Mouse (Mus musculus) gastrocnemius, postnatal 10 days (tissue): ENCODE measurements at regions not wholly inside any gene's neighbourhood (a gene's known extent, or its start where the extent isn't known, plus 50 kb on each side); places are given as distances from the start of the nearest gene placed in this dataset.

ENCODE experiments used
- DNase-seq: peaks from one replicate; pipeline ENCODE4 v3.0.0; 2021; ENCODE audit warnings: mixed read lengths

GRCm38 (mm10) chr4:89446156-89446716 is 135.4 kb upstream of the Cdkn2b start:
- DNase-seq = no peak

GRCm38 (mm10) chr4:89445214-89446155 is 134.6 kb upstream of the Cdkn2b start:
- DNase-seq = no peak

DNA sequence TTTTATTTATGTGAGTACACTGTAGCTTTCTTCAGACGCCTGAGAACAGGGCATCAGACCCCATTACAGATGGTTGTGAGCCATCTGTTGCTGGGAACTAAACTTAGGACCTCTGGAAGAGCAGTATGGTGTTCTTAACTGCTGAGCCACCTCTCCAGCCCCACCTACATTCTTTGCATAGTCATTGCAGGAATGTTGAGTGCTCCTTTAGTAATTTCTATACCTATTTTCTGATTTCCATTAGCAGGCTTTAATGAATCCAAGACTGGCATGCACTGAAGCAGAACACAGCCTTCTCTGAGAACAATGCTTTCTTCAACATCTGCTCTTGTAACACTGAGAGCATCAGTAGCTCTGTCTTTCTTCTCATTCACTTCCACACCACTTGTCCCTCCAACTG is 131.7 kb upstream of the Cdkn2b start:
- DNase-seq = no peak

- no peak for DNase-seq
These were observed 130.0 kb upstream of the Cdkn2b start for GRCm38 (mm10) chr4:89440821-89441220.

GRCm38 (mm10) chr4:89440326-89440725 is 129.5 kb upstream of the Cdkn2b start:
- no peak for DNase-seq

- no peak for DNase-seq
These were observed 127.8 kb upstream of the Cdkn2b start for GRCm38 (mm10) chr4:89438665-89439064.

- DNase-seq = no peak
These were observed 125.9 kb upstream of the Cdkn2b start for GRCm38 (mm10) chr4:89436764-89437163.

- DNase-seq = no peak
These were observed 123.3 kb upstream of the Cdkn2b start for GRCm38 (mm10) chr4:89434152-89434551.

DNA sequence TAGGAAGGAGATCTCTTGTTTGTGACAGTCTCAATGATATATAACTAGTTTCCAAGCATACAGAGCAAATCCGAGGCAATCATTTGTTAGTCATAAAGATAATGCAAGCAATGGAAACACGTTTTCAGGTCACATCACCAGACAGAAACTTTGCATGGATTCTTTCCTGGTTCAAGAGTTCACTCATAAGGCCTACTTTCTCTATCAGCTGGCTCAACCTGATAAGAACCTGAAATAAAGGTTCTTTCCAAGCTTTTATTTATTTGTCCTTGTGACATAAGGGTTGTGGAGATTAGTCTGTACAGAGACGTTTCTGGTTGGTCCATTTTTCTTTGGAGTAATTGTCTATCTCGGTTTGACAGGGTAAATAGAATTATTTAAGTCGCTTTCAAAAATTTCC is 122.7 kb upstream of the Cdkn2b start:
- DNase-seq = no peak

- DNase-seq = no peak
These were observed 120.7 kb upstream of the Cdkn2b start for GRCm38 (mm10) chr4:89431520-89431919.

- no peak for DNase-seq
These were observed 117.6 kb upstream of the Cdkn2b start for GRCm38 (mm10) chr4:89428465-89428864.

DNA sequence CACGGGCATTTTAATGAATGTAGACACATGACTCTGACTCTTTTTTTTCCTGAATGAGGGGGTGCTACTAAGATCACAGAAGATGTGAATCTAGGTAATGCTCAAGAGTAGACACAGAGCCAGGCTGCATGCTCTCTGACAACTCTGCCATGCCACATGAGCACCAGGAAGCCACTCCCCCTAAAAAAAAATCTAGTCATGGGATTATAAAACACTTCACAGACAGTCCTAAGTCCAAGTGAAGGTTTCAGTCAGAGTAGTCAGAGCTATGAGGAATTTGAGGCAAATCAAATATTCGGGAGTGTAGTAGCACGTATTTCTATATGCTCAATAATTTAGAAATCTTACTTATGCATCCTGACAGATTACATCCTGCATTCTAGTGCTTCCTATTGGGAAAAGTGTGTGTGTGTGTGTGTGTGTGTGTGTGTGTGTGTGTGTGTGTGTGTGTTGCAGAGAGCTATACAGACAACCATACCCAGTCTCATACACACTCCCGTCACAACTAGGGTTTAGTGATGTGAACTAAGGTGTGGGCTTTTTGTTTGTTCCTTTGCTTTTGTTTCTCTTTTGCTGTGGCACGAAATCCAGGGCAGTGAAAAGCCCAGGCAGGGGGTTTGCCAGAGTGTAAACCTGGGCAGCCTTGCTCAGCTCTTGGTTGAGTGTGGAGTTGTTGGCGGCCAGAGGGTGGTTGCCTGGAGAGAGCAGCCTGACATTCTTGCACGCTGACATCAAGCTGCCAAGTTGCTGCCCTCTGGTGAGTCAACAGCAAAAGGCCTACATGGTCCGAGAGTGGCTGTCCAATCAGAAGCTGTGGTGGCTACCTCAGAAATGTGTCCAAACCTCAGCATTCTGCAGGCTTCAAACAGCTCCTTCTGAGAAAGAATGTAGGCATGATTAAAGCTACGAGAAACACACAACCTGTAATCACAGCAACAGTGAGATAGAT is 116.8 kb upstream of the Cdkn2b start:
- peak; percentile 6 for DNase-seq

DNA sequence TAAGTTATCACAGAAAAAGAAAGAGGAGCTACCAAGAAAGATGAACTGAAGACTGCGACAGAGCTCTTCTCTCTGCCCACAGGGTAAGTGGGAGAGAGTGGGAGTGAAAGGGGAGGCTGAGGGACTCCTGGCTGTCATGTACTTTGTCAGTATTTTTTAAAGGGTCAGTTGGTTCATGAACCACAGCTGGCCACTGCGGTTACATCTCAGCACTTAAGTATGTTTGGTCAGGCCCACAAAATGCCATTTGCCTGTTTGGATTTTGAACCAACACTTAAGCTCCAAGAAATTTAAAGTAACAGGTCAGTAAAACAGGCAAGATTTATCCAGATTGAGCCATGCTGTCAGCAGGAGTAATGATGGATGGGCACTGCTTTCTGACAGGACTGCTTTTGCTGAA is 115.1 kb upstream of the Cdkn2b start:
- DNase-seq = no peak

- peak; percentile 27 for DNase-seq
These were observed 111.0 kb upstream of the Cdkn2b start for GRCm38 (mm10) chr4:89421694-89422354.

GRCm38 (mm10) chr4:89420868-89421267 is 110.0 kb upstream of the Cdkn2b start:
- DNase-seq = no peak

DNA sequence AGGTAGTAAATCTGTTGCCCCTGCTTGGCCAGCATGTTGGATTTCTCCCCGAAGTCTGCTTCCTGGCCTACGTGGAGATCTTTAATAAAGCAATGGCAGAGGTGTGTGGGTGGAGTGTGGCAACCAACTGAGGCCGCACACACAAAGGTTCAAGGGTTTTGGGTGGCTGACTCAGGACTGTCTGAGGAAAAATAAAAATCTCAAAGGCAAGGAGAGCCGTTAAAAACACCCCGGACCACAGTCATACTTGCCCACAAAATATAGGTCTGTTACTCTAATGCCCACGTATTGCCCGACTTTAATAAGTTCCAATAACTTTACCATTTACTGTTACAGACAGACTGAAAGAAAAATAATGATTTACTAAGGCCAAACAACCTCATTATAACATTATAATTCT is 108.7 kb upstream of the Cdkn2b start:
- no peak for DNase-seq

- DNase-seq = no peak
These were observed 94.9 kb upstream of the Cdkn2b start for GRCm38 (mm10) chr4:89405624-89406167.

DNA sequence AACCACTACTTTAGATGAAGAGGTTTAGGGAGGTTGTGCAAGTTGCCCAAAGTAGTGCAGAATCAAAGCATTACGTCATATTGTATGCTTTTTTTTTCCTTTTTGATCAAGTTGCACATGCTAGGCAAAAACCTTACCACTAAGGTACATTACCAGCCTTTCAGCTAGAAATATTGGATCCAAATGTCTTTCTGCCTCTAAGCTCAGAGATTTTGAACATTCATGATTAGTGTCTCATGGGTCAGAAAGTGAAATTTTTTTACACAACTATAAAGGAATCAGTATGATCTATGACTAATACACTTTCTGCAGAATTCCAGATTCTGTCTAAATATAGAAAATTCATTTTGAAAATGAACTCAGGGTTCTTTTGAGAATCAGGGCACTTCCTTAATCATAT is 92.3 kb upstream of the Cdkn2b start:
- no peak for DNase-seq

- no peak for DNase-seq
These were observed 91.5 kb upstream of the Cdkn2b start for GRCm38 (mm10) chr4:89402324-89402723.

DNA sequence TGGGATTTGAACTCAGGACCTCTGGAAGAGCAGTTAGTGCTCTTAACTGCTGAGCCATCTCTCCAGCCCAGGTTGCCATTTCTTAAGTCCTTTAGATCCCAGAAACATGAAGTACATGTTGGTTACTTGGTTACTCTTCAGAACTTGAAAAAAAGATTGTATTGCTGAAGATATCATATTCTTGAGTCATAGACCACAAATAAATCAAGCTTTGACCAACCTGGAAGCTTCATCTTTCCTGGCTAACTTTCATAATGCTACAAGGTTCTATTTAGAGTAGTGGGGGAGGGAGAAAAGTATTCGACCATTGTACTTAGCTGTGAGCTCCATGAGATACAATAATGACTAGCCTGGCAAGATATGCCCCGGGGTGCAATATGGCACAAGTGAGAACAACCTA is 90.9 kb upstream of the Cdkn2b start:
- no peak for DNase-seq

GRCm38 (mm10) chr4:89400342-89400741 is 89.5 kb upstream of the Cdkn2b start:
- no peak for DNase-seq

DNA sequence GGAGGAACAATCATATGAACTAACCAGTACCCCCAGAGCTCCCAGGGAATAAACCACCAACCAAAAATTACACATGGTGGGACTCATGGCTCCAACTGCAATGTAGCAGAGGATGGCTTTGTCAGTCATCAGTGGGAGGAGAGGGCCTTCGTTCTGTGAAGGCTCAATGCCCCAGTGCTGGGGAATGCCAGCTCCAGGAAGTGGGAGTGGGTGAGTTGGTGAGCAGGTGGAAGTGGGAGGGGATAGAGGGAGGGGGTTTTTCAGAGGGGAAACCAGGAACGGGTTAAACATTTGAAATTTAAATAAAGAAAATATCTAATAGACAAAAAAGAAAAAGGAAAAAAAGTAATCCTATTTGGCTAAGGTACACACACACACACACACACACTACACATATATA is 88.4 kb upstream of the Cdkn2b start:
- no peak for DNase-seq
